Mouse (Mus musculus): ENCODE data around the gene C2cd2l.

- TF ChIP-seq EP300 (optimal IDR thresholded peaks at IDR 0.05) (no peak), CTCF (IDR thresholded peaks at IDR 0.05; ENCODE audit: low read depth) (no peak)
Measured at GRCm38 (mm10) chr9:44269973-44270372, 50.1 kb downstream of the C2cd2l start.

All from stomach, postnatal 0 days (tissue).